Mouse (Mus musculus): ENCODE data around the gene Olfr1170.

The Olfr1170 gene

DNA sequence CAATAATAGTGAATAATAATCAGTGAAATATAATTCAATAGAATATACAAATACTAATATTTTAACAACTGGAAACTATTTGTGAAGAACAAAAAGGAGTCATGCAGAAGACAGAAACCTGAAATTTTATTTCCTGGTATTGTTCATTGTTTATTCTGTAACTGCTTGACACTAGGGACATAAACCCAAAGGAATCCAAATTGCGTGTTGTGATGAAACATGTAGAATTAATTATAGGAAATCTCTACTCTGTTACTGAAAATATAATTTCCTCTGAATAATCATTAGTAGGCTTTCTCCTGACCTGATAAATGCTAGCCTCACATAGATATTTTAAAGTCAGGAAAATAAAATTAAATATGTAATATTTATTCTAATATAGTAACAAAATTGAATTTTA lies at the start of gene Olfr1170:
Olfr1170 (minus strand) TSS at position 101 of the 400 bp plus-strand sequence.
- DNase-seq (ENCODE audit: low spot score in 2 of 2): no peak

DNA sequence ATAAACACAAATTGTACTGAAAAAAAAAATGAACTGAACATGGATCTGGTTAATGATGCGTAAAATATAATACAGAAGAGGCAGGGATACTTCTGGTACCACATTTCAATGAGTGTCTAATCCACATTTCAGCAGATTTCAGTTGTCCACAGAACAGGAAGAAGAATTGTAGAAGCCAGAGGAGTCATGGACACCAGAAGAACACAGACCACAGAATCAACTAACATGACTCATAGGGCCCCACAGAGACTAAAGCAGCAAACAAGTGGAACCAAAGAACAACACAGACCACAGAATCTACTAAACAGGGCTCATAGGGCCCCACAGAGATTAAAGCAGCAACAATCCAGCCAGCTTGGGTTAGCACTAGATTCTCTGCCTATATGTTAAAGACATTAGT lies 7.3 kb downstream of the Olfr1170 start:
- no peak for DNase-seq (ENCODE audit: low spot score in 2 of 2)

DNA sequence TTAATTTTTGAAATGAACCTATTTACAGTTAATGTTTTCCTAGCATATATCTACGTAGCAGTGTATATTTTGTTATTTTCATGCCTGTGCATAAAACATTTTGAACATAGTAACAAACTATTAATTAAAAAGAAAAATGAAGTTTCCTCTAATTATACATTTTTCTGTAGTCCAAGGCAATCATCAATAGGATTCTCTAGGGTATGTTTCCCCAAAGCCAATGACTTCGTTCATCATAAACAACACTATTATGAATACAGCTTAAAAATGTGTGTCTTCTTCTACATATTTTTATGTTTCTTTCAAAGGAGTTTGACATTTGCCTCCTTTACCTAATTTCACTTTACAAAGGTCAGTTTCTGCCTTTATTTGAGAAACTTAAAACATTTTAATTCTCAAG lies 46.6 kb downstream of the Olfr1170 start, which contains the start of gene Olfr1168:
Olfr1168 (plus strand) TSS at position 301 of the 400 bp plus-strand sequence.
- DNase-seq (ENCODE audit: low spot score in 2 of 2): no peak
